Mouse (Mus musculus): ENCODE results near the gene Mybpc2. TPM values are rescaled to one million over a fixed set of nuclear protein-coding genes. Genes with fewer than 3 reads are reported as not detected.

Mybpc2 gene
- polyA plus RNA-seq, 1 experiment = not detected

DNA sequence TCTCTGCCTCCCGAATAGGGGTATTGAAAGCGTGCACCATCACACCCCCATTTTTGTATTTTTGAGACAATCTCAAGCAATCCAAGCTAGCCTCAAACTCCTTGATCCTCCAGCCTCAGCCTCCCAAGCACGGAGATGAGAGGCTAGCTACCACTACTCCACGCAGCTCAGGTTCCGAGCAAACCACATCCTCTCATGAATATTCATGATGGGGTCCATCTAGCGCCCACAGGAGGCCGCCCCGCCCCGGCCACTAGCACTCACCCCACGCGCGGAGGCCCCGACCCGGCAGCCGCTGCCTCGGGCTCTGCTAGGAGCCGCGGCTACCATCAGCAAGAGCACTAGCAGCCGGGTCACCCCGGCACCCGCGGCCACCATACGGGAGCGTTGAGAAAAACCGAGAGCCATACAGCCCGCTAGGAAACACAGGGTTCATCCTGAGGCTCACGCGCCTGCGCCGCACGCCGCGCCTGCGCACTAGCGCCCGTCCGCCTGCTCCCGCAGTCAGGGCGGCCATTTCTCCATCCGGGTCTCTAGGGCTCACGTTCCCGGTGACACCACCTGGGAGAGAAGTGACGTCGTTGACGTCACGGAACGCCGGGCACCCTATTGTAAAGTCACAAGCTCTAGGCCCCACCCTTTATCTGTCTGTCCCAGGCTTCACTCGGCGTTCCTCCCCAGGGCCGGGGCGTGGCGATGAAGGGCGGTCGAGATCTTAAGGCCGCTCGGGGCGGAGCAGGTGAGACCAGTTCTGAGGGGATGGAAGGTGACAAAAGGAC lies 28.3 kb downstream of the Mybpc2 start, which contains the start of the genes Emc10 and Fam71e1:
TSS of gene Emc10 (minus strand) at position 538 of the 779 bp plus-strand sequence.
TSS of gene Fam71e1 (plus strand) at position 590 of the 779 bp plus-strand sequence.
- TF ChIP-seq POLR2A (IDR thresholded peaks at IDR 0.05; ENCODE audit: insufficient read depth, low read depth, low read length) = peak; percentile 83; the same call in 1 of the 2 replicates
- TF ChIP-seq CTCF (IDR thresholded peaks at IDR 0.05; ENCODE audit: insufficient read depth, low read depth, low read length) = no peak
- under 1% methylated on average over 58 of the region's 58 CpGs for WGBS
- peak within 1 kb of the TSS; percentile 86 for H3K27ac ChIP-seq (ENCODE audit: insufficient read depth, low read depth, low read length)
- peak within 1 kb of the TSS; percentile 66 for H3K4me3 ChIP-seq (ENCODE audit: insufficient read depth, low read depth, low read length)
- H3K4me1 ChIP-seq (ENCODE audit: control insufficient read depth, insufficient read depth, low read length) = peaks cover 29% of the 10 kb centered on the region

DNA sequence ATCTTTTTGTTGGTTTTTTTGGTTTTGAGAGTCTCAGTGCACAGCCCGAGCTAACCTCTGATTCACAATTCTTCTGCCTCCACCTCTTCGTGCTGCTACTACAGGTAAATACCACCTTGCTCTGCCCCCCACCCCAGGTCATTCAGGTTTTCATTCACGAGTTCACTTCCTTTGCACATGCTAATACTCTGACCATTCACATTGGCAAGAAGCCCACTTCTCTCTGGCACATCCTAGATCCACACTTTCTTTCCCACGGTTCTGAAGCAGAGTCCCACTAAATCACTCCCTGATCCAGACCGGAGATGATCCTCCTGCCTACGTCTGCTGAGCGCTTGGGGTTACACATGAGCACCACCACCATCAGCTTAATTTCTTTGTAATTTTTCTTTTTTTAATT lies 29.4 kb downstream of the Mybpc2 start:
- Histone ChIP-seq H3K27ac (ENCODE audit: insufficient read depth, low read depth, low read length) (no peak overlapping the region), H3K4me3 (ENCODE audit: insufficient read depth, low read depth, low read length) (no peak overlapping the region; the same call in 1 of the 2 replicates), H3K4me1 (ENCODE audit: control insufficient read depth, insufficient read depth, low read length) (peaks cover 40% of the 10 kb centered on the region)
- no peak for TF ChIP-seq CTCF (IDR thresholded peaks at IDR 0.05; ENCODE audit: insufficient read depth, low read depth, low read length)
- no peak for TF ChIP-seq POLR2A (IDR thresholded peaks at IDR 0.05; ENCODE audit: insufficient read depth, low read depth, low read length)
- 42% methylated on average over 7 of the region's 7 CpGs for WGBS

DNA sequence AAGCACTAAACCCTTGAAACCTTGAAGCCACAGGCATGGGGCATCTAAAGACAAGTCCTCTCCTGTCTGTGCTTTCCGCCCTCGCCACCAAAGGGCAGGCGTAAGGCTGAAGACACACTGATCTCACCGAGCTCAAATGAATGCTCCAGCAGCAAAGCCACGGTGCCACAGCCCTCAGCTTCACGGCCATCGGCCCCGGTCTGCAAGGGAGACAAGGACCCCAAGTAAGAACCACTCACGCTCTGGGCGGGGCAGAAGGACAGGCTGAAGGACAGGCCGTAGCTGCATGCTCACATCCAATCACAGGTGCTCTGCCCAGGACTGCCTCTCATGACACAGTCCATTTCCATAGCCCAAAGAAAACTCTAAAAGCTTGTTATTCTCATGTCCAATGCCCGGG lies 29.8 kb downstream of the Mybpc2 start:
- Histone ChIP-seq H3K4me3 (ENCODE audit: insufficient read depth, low read depth, low read length) (no peak overlapping the region), H3K27ac (ENCODE audit: insufficient read depth, low read depth, low read length) (no peak overlapping the region), H3K4me1 (ENCODE audit: control insufficient read depth, insufficient read depth, low read length) (peaks cover 42% of the 10 kb centered on the region)
- no peak for TF ChIP-seq CTCF (IDR thresholded peaks at IDR 0.05; ENCODE audit: insufficient read depth, low read depth, low read length)
- no peak for TF ChIP-seq POLR2A (IDR thresholded peaks at IDR 0.05; ENCODE audit: insufficient read depth, low read depth, low read length)
- 81% methylated on average over 12 of the region's 12 CpGs for WGBS

DNA sequence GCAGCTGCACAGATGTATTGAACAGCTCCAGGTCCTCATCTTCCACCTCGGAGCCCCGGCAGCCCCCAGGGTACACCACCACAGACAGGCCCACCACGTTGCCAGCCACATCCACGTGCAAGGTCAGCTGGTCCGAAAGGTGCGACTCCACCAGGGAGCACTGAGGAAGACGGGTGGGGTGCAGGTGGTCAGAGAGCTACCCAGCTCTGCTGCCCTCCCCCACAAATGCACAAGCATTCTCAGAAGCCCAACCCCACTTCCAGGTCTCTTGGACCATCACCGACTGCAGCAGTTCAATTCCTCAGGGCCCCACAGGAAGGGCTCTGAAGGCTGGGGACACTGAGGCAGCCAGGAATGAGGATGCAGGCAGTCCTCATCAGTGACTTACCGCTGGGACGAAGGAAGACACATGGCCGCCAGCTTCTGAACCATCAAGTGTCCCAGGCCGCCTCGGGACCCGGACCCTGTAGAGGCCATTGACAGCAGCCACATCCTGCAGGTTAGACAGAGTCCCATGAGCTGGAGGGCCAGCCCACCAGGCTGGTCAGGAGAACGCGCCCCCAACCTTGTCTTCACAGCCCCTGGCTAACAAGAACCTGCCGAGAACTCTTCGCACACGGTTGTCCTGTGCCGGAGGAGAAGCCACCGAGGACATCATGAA lies 32.2 kb downstream of the Mybpc2 start:
- WGBS = 93% methylated on average over 21 of the region's 21 CpGs
- H3K4me1 ChIP-seq (ENCODE audit: control insufficient read depth, insufficient read depth, low read length) = peaks cover 38% of the 10 kb centered on the region

DNA sequence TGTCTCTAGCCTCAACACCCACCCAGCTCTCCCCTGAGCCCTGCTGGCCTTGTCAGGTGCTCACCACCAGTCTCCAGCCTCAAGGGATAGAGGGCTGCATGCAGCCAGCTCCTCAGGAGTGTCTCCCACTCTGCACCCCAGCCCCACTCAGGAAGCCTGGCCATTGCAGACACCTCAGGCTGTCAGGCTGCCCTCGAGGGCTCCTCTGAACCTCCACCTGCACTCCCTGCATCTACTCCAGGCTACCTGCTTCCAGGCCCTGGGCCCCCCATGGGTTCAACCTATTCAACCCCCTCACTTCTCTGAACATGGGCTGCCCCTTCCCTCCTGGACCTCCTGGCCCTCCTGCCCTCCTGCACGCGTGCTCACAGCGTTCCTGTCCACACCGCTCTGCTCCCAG lies 33.1 kb downstream of the Mybpc2 start:
- Histone ChIP-seq H3K4me3 (ENCODE audit: insufficient read depth, low read depth, low read length) (no peak overlapping the region), H3K4me1 (ENCODE audit: control insufficient read depth, insufficient read depth, low read length) (peaks cover 42% of the 10 kb centered on the region), H3K27ac (ENCODE audit: insufficient read depth, low read depth, low read length) (no peak overlapping the region)
- no peak for TF ChIP-seq CTCF (IDR thresholded peaks at IDR 0.05; ENCODE audit: insufficient read depth, low read depth, low read length)
- TF ChIP-seq POLR2A (IDR thresholded peaks at IDR 0.05; ENCODE audit: insufficient read depth, low read depth, low read length) = no peak
- 95% methylated on average over 5 of the region's 5 CpGs for WGBS

More for the DNA sequence above, 32.2 kb downstream of the Mybpc2 start:
- TF ChIP-seq CTCF (IDR thresholded peaks at IDR 0.05; ENCODE audit: insufficient read depth, low read depth, low read length) (no peak), POLR2A (IDR thresholded peaks at IDR 0.05; ENCODE audit: insufficient read depth, low read depth, low read length) (no peak)
- H3K4me3 ChIP-seq (ENCODE audit: insufficient read depth, low read depth, low read length) = no peak overlapping the region
- H3K27ac ChIP-seq (ENCODE audit: insufficient read depth, low read depth, low read length) = no peak overlapping the region

DNA sequence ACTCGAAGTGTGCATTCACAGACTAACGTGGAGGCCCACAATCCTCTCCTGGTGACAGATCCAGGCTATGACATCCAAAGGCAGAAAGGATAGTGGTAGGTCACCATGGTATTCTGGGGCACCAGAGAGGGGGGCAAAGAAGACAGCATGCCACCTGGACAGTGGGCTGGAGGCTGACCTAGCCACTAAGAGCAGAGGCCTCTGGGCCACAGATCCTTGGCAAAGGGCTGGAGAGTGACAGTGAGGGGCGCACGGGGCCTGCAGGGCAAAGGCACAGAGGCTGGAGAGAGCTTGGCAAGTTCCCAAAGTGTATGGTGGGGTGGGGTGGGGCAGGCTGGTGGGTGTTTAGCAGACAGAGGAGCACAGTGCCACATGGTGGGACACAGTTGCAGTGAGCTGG lies 34.2 kb downstream of the Mybpc2 start:
- peaks cover 42% of the 10 kb centered on the region for H3K4me1 ChIP-seq (ENCODE audit: control insufficient read depth, insufficient read depth, low read length)
- 61% methylated on average over 4 of the region's 4 CpGs for WGBS
- no peak overlapping the region for H3K27ac ChIP-seq (ENCODE audit: insufficient read depth, low read depth, low read length)
- no peak overlapping the region for H3K4me3 ChIP-seq (ENCODE audit: insufficient read depth, low read depth, low read length)
- no peak for TF ChIP-seq CTCF (IDR thresholded peaks at IDR 0.05; ENCODE audit: insufficient read depth, low read depth, low read length)
- no peak for TF ChIP-seq POLR2A (IDR thresholded peaks at IDR 0.05; ENCODE audit: insufficient read depth, low read depth, low read length)

DNA sequence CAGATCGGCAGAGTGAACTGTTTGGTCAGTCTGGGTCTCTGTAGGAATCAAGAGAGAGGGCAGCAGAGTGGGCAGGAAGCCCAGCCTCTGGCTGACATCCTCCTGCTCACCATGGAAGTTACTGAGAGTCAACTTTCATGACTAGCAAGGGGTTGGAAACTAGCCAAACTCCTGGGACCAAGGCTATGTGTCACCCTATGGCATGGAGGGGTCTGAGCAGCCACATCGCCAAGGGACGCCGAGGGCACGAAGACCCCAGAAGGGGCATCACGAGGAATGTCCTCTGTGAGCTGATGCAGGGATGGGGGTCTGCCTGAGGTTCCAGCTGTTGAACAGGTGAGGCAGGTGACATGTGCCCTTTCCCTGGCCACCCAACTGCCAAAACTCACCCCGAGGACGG lies 35.9 kb downstream of the Mybpc2 start:
- H3K4me3 ChIP-seq (ENCODE audit: insufficient read depth, low read depth, low read length) = no peak overlapping the region
- no peak for TF ChIP-seq POLR2A (IDR thresholded peaks at IDR 0.05; ENCODE audit: insufficient read depth, low read depth, low read length)
- no peak for TF ChIP-seq CTCF (IDR thresholded peaks at IDR 0.05; ENCODE audit: insufficient read depth, low read depth, low read length)
- 87% methylated on average over 8 of the region's 8 CpGs for WGBS
- no peak overlapping the region for H3K27ac ChIP-seq (ENCODE audit: insufficient read depth, low read depth, low read length)
- H3K4me1 ChIP-seq (ENCODE audit: control insufficient read depth, insufficient read depth, low read length) = peaks cover 39% of the 10 kb centered on the region

DNA sequence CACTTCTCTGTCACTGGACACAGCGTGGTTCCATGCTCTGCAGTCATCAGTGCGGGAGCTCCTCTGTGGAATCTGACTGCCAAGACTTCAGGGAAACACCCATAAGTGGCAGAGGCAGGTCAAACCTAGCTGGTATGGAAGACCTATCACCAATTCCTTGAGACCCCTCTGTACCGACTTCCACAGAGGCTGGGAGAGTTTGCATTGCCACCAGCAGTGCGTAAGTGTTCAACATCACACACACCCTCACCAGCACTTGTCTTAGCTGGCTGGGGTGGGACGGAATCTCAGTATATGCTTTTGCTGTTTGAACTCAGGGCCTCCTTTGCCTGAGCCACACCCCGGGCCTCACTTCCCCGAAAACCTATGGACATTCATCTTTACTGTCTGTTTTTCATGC lies 36.5 kb downstream of the Mybpc2 start:
- no peak overlapping the region for H3K4me3 ChIP-seq (ENCODE audit: insufficient read depth, low read depth, low read length)
- no peak for TF ChIP-seq CTCF (IDR thresholded peaks at IDR 0.05; ENCODE audit: insufficient read depth, low read depth, low read length)
- TF ChIP-seq POLR2A (IDR thresholded peaks at IDR 0.05; ENCODE audit: insufficient read depth, low read depth, low read length) = no peak
- no peak overlapping the region for H3K27ac ChIP-seq (ENCODE audit: insufficient read depth, low read depth, low read length)
- 88% methylated on average over 7 of the region's 7 CpGs for WGBS
- H3K4me1 ChIP-seq (ENCODE audit: control insufficient read depth, insufficient read depth, low read length) = peaks cover 36% of the 10 kb centered on the region

Data from olfactory bulb, adult 2 months (tissue).